Mouse (Mus musculus) lung, adult 18-20 months (tissue): ENCODE results near the gene Trappc3l.
A peak's percentile ranks its signal among the peaks of the same experiment; 100 is the strongest.
"Not testable (repeated sequence)": the region's sequence is repeated elsewhere in the genome, so short reads cannot be mapped to it uniquely, and the experiment has no call there.

Experiments used
- DNase-seq, 2 experiments: peaks; one replicate each; pipeline ENCODE4 v3.0.0; 2022; ENCODE audit warnings: mixed read lengths in 2 of 2

Gene Trappc3l

DNA sequence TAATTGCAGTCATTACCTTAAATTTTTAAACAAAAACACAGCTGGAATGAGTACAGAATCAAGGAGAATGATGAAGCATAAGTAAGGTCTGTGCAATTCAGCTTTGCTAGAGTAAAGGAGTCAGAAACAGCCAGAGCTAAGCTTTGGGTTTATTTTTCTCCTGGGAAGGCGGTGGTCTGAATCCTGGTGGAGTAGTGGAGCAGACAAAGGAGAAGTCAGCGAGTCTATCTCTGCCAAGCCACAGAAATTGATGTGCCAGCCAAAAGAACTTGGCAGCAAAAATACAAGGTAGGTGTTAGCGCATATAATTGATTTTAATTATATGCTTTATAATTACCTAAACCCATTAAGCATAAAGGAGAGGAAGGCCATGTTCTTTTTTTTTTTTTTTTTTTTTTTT is at the start of gene Trappc3l:
Gene Trappc3l (plus strand): TSS at position 197 of the 400 bp plus-strand sequence.
- no peak for DNase-seq

DNA sequence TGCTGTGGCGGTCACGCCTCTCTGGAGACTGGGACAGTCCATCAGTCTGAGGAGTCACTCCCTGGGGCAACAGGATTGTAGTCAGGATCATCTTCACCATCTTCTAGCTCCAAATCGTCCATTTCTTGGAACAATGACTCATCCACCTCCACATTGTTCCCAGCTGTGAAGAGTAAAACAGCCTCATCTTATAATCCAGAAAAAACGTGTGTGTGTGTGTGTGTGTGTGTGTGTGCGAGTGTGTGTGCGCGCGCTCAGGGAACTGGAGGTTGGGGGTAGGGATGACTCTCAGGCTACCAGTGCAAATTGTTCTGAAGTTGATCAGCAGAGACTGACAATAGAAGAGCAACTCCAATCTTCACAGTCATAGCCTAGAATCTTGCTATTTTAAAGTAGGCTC is 40.7 kb upstream of the Trappc3l start:
- DNase-seq = not testable (repeated sequence)

- no peak for DNase-seq
These were observed 39.0 kb upstream of the Trappc3l start for GRCm38 (mm10) chr10:33998397-33998796.

DNA sequence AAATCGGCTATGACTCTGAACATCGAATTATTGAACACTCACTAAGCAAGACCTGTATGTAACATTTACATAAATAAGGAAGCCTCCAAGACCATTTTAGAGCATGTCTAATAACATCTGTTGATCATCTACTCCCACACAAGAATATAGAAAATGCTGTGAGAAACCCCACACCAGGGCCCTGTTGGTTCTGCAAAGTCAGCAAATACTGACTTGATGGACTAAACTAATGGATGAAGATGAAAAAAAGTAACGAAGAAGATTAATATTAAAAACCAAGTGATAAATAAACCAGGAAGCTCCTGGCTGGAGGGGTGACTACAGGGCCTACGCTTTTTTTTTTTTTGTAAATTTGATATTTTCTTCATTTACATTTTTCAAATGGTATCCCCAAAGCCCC is 24.8 kb upstream of the Trappc3l start:
- no peak for DNase-seq

DNA sequence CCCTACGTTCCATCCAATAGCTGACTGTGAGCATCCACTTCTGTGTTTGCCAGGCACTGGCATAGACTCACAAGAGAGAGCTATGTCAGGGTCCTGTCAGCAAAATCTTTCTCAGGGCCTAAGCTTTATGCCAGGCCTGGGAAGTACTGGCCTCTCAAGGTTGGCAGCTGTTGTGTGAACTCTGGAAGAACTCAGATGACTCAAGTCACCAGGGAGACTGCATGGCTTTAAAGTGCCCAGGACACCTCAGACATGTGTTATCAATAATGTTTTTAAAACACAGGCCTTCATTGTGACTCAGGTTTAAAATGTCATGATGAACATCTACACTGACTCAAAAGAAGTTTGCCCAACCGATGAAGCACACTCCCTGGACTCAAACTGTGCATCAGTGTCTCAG is 24.2 kb upstream of the Trappc3l start:
- no peak for DNase-seq

- DNase-seq = no peak
These were observed 18.6 kb upstream of the Trappc3l start for GRCm38 (mm10) chr10:34018746-34019301.

DNA sequence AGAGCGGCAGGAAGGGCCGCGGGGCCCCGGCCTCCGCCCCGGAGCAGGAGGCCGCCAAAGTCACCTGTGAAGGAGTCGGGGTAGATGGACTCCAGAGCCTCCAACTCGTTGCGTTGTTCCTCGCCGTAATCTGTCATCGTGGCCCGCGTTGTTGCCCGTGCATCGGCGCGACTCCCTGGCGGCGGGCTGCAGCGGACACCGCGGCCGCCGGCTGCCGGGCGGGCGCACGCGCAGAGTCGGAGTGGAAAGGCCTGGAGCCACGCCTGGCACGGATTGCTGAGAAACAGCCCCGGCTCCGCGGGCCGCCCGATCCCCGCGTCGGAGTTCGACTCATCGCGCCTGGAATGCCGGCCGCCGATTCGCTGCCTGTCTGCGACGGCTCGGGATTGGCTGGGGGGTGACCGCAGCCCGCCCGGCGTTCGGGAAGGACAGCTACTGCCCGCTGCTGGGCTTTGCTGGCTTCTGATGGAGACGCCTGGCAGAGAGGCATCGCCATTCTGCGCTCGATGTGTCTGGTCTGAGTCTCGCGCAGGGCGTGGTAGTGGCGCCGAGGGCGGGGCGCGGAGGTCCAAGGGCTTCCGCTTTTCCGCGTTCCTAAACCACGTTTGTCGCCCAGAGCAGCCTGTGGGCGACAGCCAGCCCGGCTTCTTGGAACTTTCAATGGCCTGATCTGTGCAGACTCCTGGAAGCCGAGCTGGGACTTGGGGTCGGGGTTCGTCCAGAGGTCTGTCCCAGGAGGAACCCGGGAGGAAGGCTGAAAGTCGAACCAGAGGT is 17.9 kb upstream of the Trappc3l start, which contains the start of gene Rwdd1:
Gene Rwdd1 (minus strand): TSS at position 323 of the 774 bp plus-strand sequence.
- DNase-seq = peak; percentile 98

- no peak for DNase-seq
These were observed 7.1 kb upstream of the Trappc3l start for GRCm38 (mm10) chr10:34030322-34030721.

DNA sequence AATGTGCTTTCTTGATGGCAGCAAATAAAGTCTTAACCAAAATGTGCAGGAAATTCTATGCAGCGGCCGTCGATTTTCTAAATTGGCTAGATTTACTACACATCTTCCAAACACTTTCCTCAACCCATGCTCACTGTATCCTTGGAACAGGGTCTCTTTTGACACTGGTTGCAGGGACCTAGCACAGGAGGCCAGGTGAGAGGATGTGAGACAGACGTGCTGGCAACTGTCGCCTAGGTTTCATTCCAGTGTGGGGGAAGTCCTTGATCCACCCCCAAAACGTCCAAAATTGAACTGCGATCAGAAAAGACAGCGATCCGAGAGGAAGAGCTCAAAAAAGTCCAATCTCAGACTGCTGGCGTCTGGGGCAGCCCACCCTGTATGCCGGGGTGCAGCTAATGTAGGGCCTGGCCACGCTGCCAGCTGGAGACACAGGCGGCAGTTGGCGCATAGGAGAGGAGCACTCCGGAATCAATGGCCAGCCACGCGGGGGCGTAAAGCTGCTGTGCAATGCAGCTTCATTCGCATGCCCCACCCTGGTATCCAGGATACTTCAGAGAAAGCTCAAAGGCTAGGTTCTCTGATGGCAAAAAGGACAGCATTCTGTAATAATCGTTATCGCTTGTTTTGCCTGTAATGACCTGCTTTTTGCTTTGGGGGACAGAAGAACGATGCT is 3.6 kb upstream of the Trappc3l start:
- peak; percentile 72 to 73 for DNase-seq

DNA sequence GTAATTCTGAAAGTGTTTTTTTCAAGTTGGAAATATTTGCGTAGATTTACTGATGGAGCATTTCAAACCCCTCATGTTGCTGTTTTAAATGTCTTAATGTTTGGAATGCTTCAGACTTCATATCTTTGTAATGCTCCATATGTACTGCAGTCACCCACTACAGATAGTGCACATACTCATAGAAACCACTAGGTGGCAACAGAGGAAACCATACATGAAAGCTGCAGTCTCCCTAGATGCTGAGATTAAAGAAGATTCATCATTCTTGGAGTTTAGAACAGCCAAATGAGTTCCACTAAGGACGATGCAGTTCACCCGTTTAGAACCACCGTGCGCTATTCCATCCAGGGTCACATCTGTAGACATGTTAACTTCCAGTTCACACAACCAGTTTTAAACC is 810 bp upstream of the Trappc3l start:
- DNase-seq = no peak

DNA sequence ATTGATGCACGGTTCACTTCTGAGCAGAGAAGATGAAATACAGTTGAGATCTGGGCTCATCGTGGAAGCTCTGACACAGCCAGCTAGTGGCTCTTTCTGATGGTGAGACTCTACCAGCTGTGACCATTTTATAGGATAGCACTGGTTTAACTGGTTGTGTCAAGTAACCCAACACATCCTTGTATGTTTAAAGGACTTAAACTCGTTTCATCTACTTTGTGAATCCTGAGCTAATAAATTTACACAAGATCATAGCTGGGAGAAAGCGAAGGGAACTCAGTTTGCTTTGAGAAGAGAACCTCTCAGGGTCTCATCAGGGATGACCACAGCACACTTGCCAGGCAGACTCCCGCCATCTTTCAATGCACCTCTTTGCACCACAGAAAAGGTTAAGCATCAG is 6.8 kb downstream of the Trappc3l start, which contains the start of gene Calhm4:
Gene Calhm4 (minus strand): TSS at position 101 of the 400 bp plus-strand sequence.
- no peak for DNase-seq

DNA sequence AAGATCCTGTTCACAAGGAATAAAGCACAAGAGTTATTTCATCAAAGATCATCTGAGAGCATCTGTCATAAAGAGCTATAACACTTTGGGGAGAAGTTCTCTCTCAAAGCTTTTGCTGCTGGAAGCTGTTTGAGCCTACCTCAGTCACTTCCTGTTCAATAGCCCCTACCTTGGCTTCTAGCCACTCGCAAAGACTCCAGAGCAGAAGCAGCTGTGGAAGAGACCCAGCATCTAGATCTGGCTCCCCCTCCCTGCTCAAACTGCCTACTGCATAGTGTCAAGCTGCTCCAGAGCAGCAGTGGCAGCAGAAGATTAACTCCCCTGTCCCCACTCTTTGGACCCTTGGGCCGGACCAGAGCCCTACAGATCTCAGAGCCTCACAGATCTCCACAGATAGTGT is 16.6 kb downstream of the Trappc3l start:
- no peak for DNase-seq

DNA sequence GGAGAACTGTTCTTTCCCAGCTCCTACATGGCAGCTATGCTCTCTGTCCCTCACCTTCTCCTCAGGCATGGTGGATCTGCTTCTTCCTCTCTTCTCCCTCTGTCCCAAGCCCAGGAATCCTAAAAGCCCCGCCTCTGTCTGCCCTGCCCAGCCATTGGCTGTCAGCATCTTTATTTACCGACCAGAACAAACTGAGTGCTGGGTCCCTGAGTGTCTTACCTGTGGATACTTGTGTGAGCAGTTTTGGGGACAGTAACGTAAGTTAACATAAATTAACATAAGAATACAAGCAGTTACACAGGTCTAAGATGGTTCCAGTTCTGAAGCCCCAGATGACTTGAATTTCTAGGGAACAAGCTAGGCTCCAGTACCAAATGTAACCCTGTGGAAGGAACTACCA is 29.2 kb downstream of the Trappc3l start:
- no peak for DNase-seq

DNA sequence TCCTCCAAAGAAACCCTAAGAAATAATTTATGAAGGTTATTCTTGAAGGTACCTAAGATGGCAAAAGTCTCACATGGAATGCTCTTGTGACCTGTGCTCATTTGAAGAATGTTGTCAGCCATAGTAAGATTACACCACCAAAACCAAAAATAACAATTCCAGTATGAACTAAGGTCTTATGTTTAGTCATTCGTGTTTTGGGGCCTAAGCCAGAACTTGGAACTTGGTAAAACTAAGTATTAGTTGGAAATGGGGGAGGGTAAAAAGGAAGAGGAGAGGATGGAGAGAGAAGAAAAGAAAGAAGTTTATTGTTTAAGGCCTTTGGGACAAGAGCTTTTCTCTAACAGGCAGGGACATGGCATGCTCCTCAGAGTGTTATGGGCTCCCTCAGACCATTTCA is 32.2 kb downstream of the Trappc3l start:
- DNase-seq = no peak

GRCm38 (mm10) chr10:34070999-34071492 is 33.6 kb downstream of the Trappc3l start:
- no peak for DNase-seq

DNA sequence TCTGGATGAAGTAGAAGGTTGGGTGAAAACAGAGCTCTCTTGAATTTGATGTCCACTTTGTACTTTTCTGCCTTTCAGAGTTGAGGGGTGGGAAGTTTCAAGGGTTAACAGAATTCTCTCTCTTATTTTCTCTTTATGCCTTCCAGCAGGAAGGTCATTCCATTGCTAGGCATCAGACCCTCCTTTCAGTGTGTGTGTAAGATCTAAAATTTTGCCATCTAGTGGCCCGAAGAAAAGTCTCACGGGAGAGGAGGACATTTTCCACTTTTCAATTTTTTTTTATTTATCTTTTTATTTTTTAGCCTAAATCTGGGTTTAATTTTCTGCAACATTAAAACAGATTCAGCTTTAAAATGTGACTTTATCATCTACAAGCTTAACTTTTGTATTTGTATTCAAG is 34.3 kb downstream of the Trappc3l start:
- DNase-seq = no peak

- no peak for DNase-seq
These were observed 37.3 kb downstream of the Trappc3l start for GRCm38 (mm10) chr10:34074522-34075200.

- no peak for DNase-seq
These were observed 49.1 kb downstream of the Trappc3l start for GRCm38 (mm10) chr10:34086514-34086913.

GRCm38 (mm10) chr10:34088515-34088914 is 51.1 kb downstream of the Trappc3l start:
- DNase-seq = no peak

DNA sequence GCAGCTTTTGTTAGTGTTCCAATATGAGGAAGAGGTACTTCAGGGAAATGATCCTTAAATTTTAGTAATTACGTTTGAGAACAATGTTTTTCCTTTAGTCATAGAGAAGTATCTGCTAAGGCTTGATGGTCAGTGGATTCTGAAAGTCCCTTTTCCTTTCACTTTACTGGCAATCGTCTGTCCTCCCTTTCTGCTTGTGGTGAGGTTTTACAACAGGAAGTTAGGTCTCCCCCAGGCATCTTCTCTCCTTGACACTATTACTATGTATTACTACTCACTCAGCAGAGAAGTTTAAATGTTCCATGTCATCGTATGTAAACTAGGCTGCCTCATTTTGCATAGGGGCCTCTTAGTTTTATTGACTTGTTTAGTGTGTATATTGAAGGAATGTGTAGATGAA is 52.1 kb downstream of the Trappc3l start:
- DNase-seq = no peak

DNA sequence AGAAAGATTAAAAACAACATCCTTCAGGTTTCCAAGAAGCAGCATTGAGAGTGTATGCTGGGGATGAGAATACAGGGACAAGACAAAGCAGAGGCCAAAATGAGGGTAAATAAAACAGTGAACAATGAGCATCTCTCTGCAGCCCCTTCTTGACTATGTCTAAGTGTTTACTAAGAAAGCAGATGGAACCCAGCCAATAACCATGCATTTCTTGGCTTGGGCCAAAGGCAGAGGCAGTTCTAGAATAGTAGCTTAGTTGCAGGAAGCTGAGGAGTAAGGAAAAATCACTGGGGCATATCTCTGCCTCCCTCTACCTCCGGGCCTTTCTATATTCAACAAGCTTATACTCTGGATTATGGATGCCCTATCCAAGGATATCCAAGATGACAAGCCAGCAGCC is 53.1 kb downstream of the Trappc3l start:
- DNase-seq = no peak

GRCm38 (mm10) chr10:34091888-34092287 is 54.5 kb downstream of the Trappc3l start:
- DNase-seq = no peak

DNA sequence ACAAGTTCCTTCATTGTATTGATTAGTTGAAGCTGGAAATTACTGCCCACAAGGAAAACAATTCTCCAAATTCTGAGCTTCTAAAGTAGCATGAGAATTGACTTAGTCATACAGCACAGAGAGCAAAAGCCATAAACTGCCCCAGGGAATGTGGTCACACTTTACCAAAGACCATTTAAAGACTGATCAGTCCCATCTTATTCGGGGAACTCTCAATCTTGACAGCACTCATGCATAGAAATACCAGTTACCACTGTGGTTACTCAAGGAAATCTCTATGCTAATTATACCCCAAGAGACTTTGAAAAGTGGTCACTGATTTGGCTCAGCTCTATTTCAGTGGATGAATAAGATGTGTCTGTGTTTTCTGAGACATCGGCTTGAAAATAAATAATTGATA is 57.8 kb downstream of the Trappc3l start:
- DNase-seq = no peak
